Mouse (Mus musculus) midbrain, embryonic 12.5 days (tissue): Measurements from ENCODE around the gene Adcy5. TPM values are rescaled to one million over a fixed set of nuclear protein-coding genes. Genes with fewer than 3 reads are reported as not detected.

Experiments
- ATAC-seq: fragments of 200-750 bp; cut with Nextera tagmentation; 2 replicates; pipeline ENCODE4 v1.8.0; 2017; ENCODE audit warnings: low read depth, moderate TSS enrichment, moderate library complexity; ENCODE audit not compliant: low FRiP score
- H3K27ac ChIP-seq: fragments of 300-500 bp; sonication (generic); replicated peaks from 2 replicates; pipeline ENCODE4 v1.5.1; 2016; ENCODE audit warnings: mild to moderate bottlenecking
- H3K27me3 ChIP-seq: fragments of 300-500 bp; sonication (generic); 2 replicates; pipeline ENCODE4 v1.6.1; 2016; ENCODE audit warnings: mild to moderate bottlenecking
- H3K36me3 ChIP-seq: fragments of 300-500 bp; sonication (generic); 2 replicates; pipeline ENCODE4 v1.6.1; 2016
- H3K4me1 ChIP-seq: fragments of 300-500 bp; sonication (generic); 2 replicates; pipeline ENCODE4 v1.6.1; 2016
- H3K4me2 ChIP-seq: fragments of 300-500 bp; sonication (generic); replicated peaks from 2 replicates; pipeline ENCODE4 v1.6.1; 2016; ENCODE audit warnings: mild to moderate bottlenecking, moderate library complexity
- H3K4me3 ChIP-seq: fragments of 300-500 bp; sonication (generic); 2 replicates; pipeline ENCODE4 v1.5.1; 2016; ENCODE audit warnings: mild to moderate bottlenecking
- H3K9ac ChIP-seq: fragments of 300-500 bp; sonication (generic); replicated peaks from 2 replicates; pipeline ENCODE4 v1.6.1; 2016; ENCODE audit warnings: mild to moderate bottlenecking, moderate library complexity
- H3K9me3 ChIP-seq: fragments of 300-500 bp; sonication (generic); 2 replicates; pipeline ENCODE4 v1.6.1; 2016; ENCODE audit warnings: mild to moderate bottlenecking
- WGBS: fragments of 180-500 bp; shearing (Covaris S2); methylation state at CpG from one replicate; pipeline ENCODE4 v1.1.7; 2016; 5-methylcytosine and 5-hydroxymethylcytosine counted together
- polyA plus RNA-seq: library from polyadenylated mRNA; unstranded; fragments of >200 nt; fragmentation: Nextera tagmentation; extraction: Ambion mirVana; gene quantifications from 2 replicates; pipeline ENCODE4 v1.2.1, GENCODE M21; 2016

The Adcy5 gene
- polyA plus RNA-seq, 1 experiment from 2014 or later, result 3.6 TPM

- Histone ChIP-seq H3K4me2 (no peak overlapping the region), H3K4me3 (no peak overlapping the region), H3K27me3 (no peaks in the 10 kb centered on the region), H3K36me3 (no peaks in the 10 kb centered on the region), H3K9me3 (no peaks in the 10 kb centered on the region), H3K27ac (no peak overlapping the region), H3K9ac (no peak overlapping the region), H3K4me1 (0 out of 2 replicates have a peak, but pooled peaks cover 3% of the 10 kb centered on the region)
- ATAC-seq, result no peak
- 77% methylated on average over 7 of the region's 7 CpGs for WGBS
Measured at GRCm38 (mm10) chr16:35215047-35215446, 60.4 kb downstream of the Adcy5 start.

- no peak overlapping the region for H3K4me3 ChIP-seq
- H3K36me3 ChIP-seq, result no peaks in the 10 kb centered on the region
- no peaks in the 10 kb centered on the region for H3K9me3 ChIP-seq
- no peak overlapping the region for H3K4me2 ChIP-seq
- no peak overlapping the region for H3K27ac ChIP-seq
- no peak for ATAC-seq
- no peak overlapping the region for H3K9ac ChIP-seq
- H3K4me1 ChIP-seq, result 0 out of 2 replicates have a peak, but pooled peaks cover 3% of the 10 kb centered on the region
- WGBS, result 63% methylated on average over 5 of the region's 5 CpGs
- no peaks in the 10 kb centered on the region for H3K27me3 ChIP-seq
Measured at GRCm38 (mm10) chr16:35215498-35215897, 60.8 kb downstream of the Adcy5 start.

GRCm38 (mm10) chr16:35216826-35217491 lies 62.3 kb downstream of the Adcy5 start:
- Histone ChIP-seq H3K4me3 (no peak overlapping the region), H3K4me1 (peaks cover 3% of the 10 kb centered on the region; the same call in 1 of the 2 replicates)
- WGBS, result 65% methylated on average over 6 of the region's 6 CpGs

DNA sequence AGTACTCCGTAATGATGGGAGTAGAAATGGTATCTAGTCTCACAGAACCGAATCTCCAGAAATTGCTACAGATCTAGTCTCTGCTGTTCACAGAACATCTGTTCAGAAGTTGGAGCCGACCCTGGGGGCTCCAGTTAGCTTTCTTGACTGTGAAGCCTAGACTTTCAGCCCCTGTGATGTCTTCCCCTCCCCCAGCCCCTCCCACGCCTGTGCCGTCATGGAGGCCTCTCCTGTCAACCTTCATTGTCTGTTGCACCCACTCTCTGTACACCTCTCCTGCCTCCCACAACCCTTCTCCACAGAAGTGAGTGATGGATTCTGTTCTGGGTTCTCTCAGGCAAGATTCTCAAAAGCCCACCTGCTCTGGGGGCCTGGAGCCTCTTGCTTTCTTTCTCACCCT lies 65.7 kb downstream of the Adcy5 start:
- WGBS, result 75% methylated on average over 5 of the region's 5 CpGs
- Histone ChIP-seq H3K9me3 (no peaks in the 10 kb centered on the region), H3K9ac (no peak overlapping the region), H3K4me1 (peaks cover 3% of the 10 kb centered on the region; the same call in 1 of the 2 replicates), H3K4me2 (no peak overlapping the region), H3K36me3 (no peaks in the 10 kb centered on the region), H3K27ac (no peak overlapping the region), H3K27me3 (no peaks in the 10 kb centered on the region), H3K4me3 (no peak overlapping the region)
- ATAC-seq, result no peak

More at GRCm38 (mm10) chr16:35216826-35217491, 62.3 kb downstream of the Adcy5 start:
- Histone ChIP-seq H3K36me3 (no peaks in the 10 kb centered on the region), H3K27ac (no peak overlapping the region), H3K9me3 (no peaks in the 10 kb centered on the region), H3K4me2 (no peak overlapping the region), H3K27me3 (no peaks in the 10 kb centered on the region), H3K9ac (no peak overlapping the region)
- ATAC-seq, result no peak

GRCm38 (mm10) chr16:35221581-35221980 lies 66.9 kb downstream of the Adcy5 start:
- H3K9me3 ChIP-seq, result no peaks in the 10 kb centered on the region
- ATAC-seq, result no peak
- 32% methylated on average over 4 of the region's 4 CpGs for WGBS

DNA sequence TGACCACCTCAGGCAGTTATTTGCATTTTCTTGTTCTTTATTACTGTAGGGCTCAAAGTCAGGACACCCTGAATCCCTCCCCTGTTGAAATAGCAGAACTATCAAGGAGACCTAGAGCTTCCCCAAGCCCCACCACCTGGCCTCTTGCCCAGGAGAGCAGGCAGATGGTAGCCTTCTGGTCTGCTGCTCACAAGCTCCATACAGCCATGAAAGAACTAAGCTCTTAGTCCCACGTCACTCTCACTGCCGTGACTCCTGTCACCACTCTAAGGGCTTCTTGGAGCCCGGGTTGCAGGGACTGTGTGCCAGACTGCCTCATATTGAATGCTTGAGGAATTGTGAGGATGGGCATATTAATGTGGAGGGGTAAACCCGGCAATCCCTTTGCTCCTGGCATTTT lies 69.3 kb downstream of the Adcy5 start:
- H3K4me2 ChIP-seq, result no peak overlapping the region
- WGBS, result 87% methylated on average over 4 of the region's 4 CpGs
- no peaks in the 10 kb centered on the region for H3K27me3 ChIP-seq
- peaks cover 3% of the 10 kb centered on the region; the same call in 1 of the 2 replicates for H3K4me1 ChIP-seq
- H3K36me3 ChIP-seq, result no peaks in the 10 kb centered on the region
- no peaks in the 10 kb centered on the region for H3K9me3 ChIP-seq
- H3K4me3 ChIP-seq, result no peak overlapping the region
- no peak overlapping the region for H3K9ac ChIP-seq
- H3K27ac ChIP-seq, result no peak overlapping the region
- no peak for ATAC-seq

More at GRCm38 (mm10) chr16:35221581-35221980, 66.9 kb downstream of the Adcy5 start:
- Histone ChIP-seq H3K27ac (no peak overlapping the region), H3K36me3 (no peaks in the 10 kb centered on the region), H3K4me2 (no peak overlapping the region), H3K4me1 (peaks cover 3% of the 10 kb centered on the region; the same call in 1 of the 2 replicates), H3K9ac (no peak overlapping the region), H3K4me3 (no peak overlapping the region), H3K27me3 (no peaks in the 10 kb centered on the region)

- Histone ChIP-seq H3K4me2 (no peak overlapping the region), H3K4me1 (peaks cover 6% of the 10 kb centered on the region), H3K36me3 (no peaks in the 10 kb centered on the region), H3K9ac (no peak overlapping the region), H3K27me3 (no peaks in the 10 kb centered on the region), H3K27ac (no peak overlapping the region), H3K9me3 (no peaks in the 10 kb centered on the region), H3K4me3 (no peak overlapping the region)
- WGBS, result 88% methylated on average over 14 of the region's 14 CpGs
- no peak for ATAC-seq
Measured at GRCm38 (mm10) chr16:35224716-35225115, 70.0 kb downstream of the Adcy5 start.

DNA sequence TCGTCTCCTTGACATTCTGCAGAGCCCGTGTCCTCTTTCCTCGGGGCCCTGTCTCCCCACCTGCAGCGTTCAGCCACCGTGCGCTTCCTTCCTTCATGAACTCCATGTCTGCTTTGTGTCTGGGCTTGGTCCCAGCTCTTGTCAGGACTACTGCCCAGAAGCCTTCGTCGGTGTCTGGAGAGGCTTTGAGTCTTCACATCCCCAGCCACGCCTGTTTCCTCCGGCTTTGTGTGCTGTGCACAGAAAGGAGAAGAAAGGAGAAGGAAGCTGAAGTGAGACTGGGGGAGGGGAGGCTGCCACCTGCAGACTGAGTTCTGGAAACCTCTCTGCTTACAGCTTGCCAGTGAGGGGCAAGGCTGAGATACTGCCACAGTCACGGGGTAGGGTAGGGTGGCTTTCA lies 74.9 kb downstream of the Adcy5 start:
- no peak overlapping the region for H3K4me3 ChIP-seq
- no peak overlapping the region for H3K4me2 ChIP-seq
- no peaks in the 10 kb centered on the region for H3K9me3 ChIP-seq
- no peak overlapping the region for H3K27ac ChIP-seq
- H3K4me1 ChIP-seq, result peaks cover 15% of the 10 kb centered on the region
- WGBS, result 66% methylated on average over 11 of the region's 11 CpGs
- H3K9ac ChIP-seq, result no peak overlapping the region
- no peak for ATAC-seq
- H3K36me3 ChIP-seq, result no peaks in the 10 kb centered on the region
- no peaks in the 10 kb centered on the region; the same call in 1 of the 2 replicates for H3K27me3 ChIP-seq

DNA sequence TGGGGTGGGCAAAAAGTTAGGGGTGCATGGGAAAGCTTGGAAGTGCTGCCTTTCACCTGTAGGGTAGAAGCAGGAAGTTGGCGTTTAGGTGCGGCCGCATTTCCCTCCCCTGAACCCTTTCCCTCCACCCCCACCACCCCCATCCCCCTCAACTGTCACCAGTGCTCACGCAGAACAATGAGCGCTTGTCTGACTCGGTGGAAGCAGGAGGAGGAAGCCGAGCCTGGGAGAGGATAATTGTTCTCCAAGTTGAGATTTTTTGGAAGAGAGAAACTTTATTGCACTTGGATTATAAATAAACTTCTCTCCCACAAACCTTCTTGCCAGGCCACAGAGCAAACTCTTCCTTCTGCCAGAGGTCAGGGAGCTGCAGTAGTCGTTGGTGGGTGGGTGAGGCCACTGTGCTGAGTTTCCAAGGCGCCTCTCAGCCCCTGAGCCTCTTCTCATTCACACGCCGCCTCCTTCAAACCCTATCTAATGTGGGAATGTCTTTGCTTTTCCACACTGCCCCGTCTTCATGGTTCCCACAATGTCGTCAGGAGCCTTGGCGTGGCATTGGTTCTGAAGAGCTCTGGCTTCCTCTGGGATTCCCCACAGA lies 77.6 kb downstream of the Adcy5 start:
- H3K4me1 ChIP-seq, result peaks cover 16% of the 10 kb centered on the region
- H3K36me3 ChIP-seq, result no peaks in the 10 kb centered on the region
- no peaks in the 10 kb centered on the region for H3K9me3 ChIP-seq
- 31% methylated on average over 14 of the region's 14 CpGs for WGBS
- ATAC-seq, result no peak
- no peak overlapping the region for H3K4me2 ChIP-seq
- H3K27me3 ChIP-seq, result no peaks in the 10 kb centered on the region; the same call in 1 of the 2 replicates
- H3K4me3 ChIP-seq, result no peak overlapping the region
- 0 out of 2 replicates have a peak overlapping the region, but pooled peaks have one; percentile 26 for H3K27ac ChIP-seq
- no peak overlapping the region for H3K9ac ChIP-seq

DNA sequence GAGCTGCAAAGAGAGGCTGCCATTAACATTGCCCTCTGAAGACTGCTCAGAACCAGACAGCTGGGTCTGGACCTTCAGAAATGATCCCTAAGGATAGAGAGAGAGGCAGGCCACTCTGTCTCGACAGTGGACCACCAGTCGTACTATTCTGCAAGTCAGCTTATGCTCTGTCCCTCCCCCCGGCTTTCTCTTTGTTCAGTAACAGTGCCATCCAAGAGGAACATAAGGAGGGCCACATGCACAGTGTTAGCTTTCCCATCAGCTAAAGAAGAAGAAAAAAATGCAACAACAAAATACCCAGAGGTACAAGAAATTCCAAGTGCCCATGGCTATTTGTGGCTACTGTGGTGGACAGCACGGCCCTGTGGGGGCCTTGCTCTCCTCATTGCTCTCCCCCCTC lies 78.7 kb downstream of the Adcy5 start:
- no peak overlapping the region for H3K4me3 ChIP-seq
- H3K36me3 ChIP-seq, result no peaks in the 10 kb centered on the region
- no peaks in the 10 kb centered on the region for H3K9me3 ChIP-seq
- no peak overlapping the region for H3K9ac ChIP-seq
- no peak overlapping the region for H3K4me2 ChIP-seq
- WGBS, result 92% methylated on average over 4 of the region's 4 CpGs
- H3K27me3 ChIP-seq, result no peaks in the 10 kb centered on the region; the same call in 1 of the 2 replicates
- H3K27ac ChIP-seq, result no peak overlapping the region
- ATAC-seq, result no peak
- H3K4me1 ChIP-seq, result peaks cover 18% of the 10 kb centered on the region

DNA sequence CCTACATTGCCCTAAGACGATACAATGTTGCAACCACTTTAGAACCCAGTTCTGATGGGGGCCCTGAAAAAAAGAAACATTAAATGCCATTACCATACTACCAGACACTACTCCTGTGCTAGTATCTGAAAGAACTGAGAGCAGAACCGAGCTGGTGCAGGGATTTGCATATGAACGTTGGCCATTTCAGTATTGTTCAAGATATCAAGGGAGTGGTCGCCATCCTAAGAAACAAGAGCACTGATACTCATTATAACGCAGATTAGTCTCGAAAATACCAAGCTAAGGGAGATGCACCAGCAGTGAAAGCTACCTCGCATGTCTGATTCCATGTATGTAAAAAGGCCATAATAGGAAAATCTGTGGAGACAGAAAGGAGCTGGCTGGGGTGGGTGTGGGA lies 82.4 kb downstream of the Adcy5 start:
- no peaks in the 10 kb centered on the region for H3K36me3 ChIP-seq
- H3K27ac ChIP-seq, result no peak overlapping the region
- no peak overlapping the region for H3K4me2 ChIP-seq
- WGBS, result 71% methylated on average over 7 of the region's 7 CpGs
- no peak for ATAC-seq
- peaks cover 4% of the 10 kb centered on the region for H3K27me3 ChIP-seq
- no peaks in the 10 kb centered on the region for H3K9me3 ChIP-seq
- H3K4me3 ChIP-seq, result no peak overlapping the region
- peaks cover 17% of the 10 kb centered on the region for H3K4me1 ChIP-seq
- no peak overlapping the region for H3K9ac ChIP-seq

DNA sequence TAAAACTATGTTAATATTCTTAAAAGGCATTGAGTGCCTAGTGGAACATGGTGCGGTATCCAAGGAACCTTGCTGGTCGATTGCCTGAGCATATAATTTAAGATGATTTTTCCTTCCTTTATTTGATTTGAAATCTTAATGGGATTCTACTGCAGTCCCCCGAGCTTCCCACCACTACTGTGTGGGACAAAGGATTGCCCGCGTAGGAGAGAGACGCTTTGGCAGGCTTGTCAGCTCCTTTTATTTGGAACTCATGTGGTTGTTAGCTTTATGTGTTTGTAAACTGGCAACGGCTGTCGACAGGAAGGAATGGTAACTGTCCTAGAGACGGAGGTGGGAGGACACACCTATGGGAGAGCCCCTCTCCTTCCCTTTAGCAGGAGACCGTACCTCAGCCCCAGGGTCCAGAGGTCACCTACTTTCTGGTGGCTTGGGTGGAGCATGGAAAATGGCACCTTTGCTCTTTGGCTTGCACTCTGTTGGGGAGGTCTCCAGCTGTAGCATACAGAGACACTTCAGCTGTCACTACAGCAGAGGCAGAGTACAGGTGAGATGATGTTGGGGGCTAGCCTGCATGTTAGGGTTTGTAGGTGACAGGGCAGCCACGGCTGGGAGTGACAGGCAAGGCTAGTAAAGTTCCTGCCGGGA lies 84.8 kb downstream of the Adcy5 start:
- H3K36me3 ChIP-seq, result no peaks in the 10 kb centered on the region
- H3K4me2 ChIP-seq, result no peak overlapping the region
- H3K27me3 ChIP-seq, result peaks cover 4% of the 10 kb centered on the region
- H3K27ac ChIP-seq, result no peak overlapping the region
- H3K4me1 ChIP-seq, result peaks cover 11% of the 10 kb centered on the region
- no peak overlapping the region for H3K4me3 ChIP-seq
- no peak overlapping the region for H3K9ac ChIP-seq
- ATAC-seq, result no peak
- no peaks in the 10 kb centered on the region for H3K9me3 ChIP-seq
- 57% methylated on average over 12 of the region's 12 CpGs for WGBS
